Mouse (Mus musculus): ENCODE results near the gene Cd164. TPM values are rescaled to one million over a fixed set of nuclear protein-coding genes. Genes with fewer than 3 reads are reported as not detected.

Gene Cd164
- polyA plus RNA-seq, 1 experiment from 2014 or later, result 180 TPM

DNA sequence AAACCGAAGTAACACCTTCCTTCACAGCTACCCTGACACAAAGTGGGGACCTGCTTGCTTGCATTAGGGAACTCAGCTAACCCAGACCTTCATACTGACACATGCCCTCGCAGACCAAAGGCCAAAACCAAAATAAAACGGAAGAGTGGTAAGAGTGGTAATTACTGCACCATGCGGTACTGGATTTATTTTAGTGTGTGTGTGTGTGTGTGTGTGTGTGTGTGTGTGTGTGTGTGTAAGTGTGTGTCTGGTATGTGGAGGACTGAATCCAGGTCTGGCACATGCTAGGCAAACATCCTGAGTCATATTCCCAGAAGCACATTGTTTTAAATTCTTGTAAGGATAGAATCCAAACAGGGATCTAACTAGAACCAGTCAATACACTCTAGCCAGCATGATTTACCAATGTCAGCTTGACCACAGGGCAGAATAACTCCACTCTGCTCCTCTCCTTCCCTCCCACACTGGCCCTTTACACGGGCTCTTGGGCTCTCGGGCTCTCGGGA is 57.2 kb downstream of the Cd164 start:
- no peak for ATAC-seq (replicated peaks; ENCODE audit: low FRiP score)
- no peak overlapping the region for H3K4me3 ChIP-seq (replicated peaks)
- WGBS, result 55% methylated on average over 7 of the region's 7 CpGs
- H3K9ac ChIP-seq, result no peak overlapping the region
- H3K4me2 ChIP-seq, result no peak overlapping the region
- H3K9me3 ChIP-seq (replicated peaks), result no peaks in the 10 kb centered on the region
- H3K27ac ChIP-seq, result no peak overlapping the region
- no peaks in the 10 kb centered on the region for H3K36me3 ChIP-seq
- H3K4me1 ChIP-seq, result peaks cover 20% of the 10 kb centered on the region
- H3K27me3 ChIP-seq, result no peaks in the 10 kb centered on the region

DNA sequence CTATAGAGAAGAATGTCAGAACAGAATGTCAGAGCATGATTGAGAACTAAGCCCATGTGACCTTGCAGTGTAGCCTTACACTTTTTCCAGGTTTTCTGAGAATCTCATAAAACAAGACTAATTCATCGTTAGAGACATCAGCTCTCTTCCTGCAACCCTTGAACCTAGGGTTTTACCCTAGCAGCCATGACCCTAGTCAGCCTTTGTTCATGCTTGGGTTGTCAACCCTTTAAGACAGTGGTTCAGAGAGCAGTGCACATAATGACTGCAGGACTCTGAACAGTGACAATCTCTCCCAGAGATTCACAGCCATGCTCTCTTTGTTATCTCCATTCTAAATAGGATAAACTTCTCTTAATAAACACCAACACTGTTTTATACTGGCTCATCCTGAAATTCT is 59.3 kb downstream of the Cd164 start:
- Histone ChIP-seq H3K9me3 (replicated peaks) (no peaks in the 10 kb centered on the region), H3K4me1 (peaks cover 17% of the 10 kb centered on the region), H3K4me2 (no peak overlapping the region), H3K27me3 (no peaks in the 10 kb centered on the region), H3K27ac (no peak overlapping the region), H3K36me3 (no peaks in the 10 kb centered on the region), H3K9ac (no peak overlapping the region), H3K4me3 (replicated peaks) (no peak overlapping the region)
- ATAC-seq (replicated peaks; ENCODE audit: low FRiP score), result no peak
- 21% methylated on average over 1 of the region's 1 CpGs for WGBS

DNA sequence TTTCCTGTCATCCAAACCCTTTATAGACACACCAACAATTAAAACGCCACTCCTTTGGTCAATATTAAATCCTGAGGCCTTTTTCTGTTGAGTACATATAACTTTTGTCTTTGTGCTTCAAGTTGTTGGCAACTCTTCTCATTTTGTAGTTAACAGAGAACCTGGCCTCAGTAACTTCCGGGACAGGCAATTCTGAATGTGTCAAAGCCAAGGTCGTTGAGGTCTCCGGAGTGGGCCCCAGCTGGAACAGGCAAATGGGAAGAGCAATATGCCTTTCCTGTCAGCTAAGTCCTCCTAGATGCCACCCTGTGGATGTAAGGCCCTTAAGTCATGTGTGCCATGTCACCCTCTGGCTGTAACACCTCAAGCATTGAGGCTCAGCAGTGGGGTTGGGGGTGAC is 61.2 kb downstream of the Cd164 start:
- Histone ChIP-seq H3K4me1 (peaks cover 21% of the 10 kb centered on the region), H3K27me3 (no peaks in the 10 kb centered on the region), H3K27ac (no peak overlapping the region), H3K4me3 (replicated peaks) (no peak overlapping the region), H3K4me2 (no peak overlapping the region), H3K36me3 (no peaks in the 10 kb centered on the region), H3K9me3 (replicated peaks) (no peaks in the 10 kb centered on the region), H3K9ac (no peak overlapping the region)
- ATAC-seq (replicated peaks; ENCODE audit: low FRiP score), result no peak
- WGBS, result 62% methylated on average over 4 of the region's 4 CpGs

Other genes starting within 250 kb of the Cd164 start
- gene Fig4, start 216.2 kb upstream of the Cd164 start, polyA plus RNA-seq (2015; fragmentation: Nextera tagmentation; extraction: Ambion mirVana), result 15.7 and 17.5 TPM in 2 replicates
- gene Ak9, start 215.4 kb upstream of the Cd164 start, polyA plus RNA-seq (2015; fragmentation: Nextera tagmentation; extraction: Ambion mirVana), result 0.04 TPM in 2 replicates
- gene Zbtb24, start 69.0 kb upstream of the Cd164 start, polyA plus RNA-seq (2015; fragmentation: Nextera tagmentation; extraction: Ambion mirVana), result 18.3 and 19.8 TPM in 2 replicates
- gene Mical1, start 43.1 kb upstream of the Cd164 start, polyA plus RNA-seq (2015; fragmentation: Nextera tagmentation; extraction: Ambion mirVana), result 31.5 and 39.3 TPM in 2 replicates
- 59.6 and 72.0 TPM in 2 replicates for gene Smpd2, start 29.0 kb upstream of the Cd164 start, polyA plus RNA-seq (2015; fragmentation: Nextera tagmentation; extraction: Ambion mirVana)
- gene Ppil6, start 29.0 kb upstream of the Cd164 start, polyA plus RNA-seq (2015; fragmentation: Nextera tagmentation; extraction: Ambion mirVana), result 2.4 and 2.6 TPM in 2 replicates
- gene Ccdc162, start 197.2 kb downstream of the Cd164 start, polyA plus RNA-seq (2015; fragmentation: Nextera tagmentation; extraction: Ambion mirVana), result 0.47 and 0.75 TPM in 2 replicates